Mouse (Mus musculus): ENCODE data around the gene Rfx5. TPM values are rescaled to one million over a fixed set of nuclear protein-coding genes. Genes with fewer than 3 reads are reported as not detected.

Rfx5 gene
- polyA plus RNA-seq, 1 experiment from 2014 or later = 7.4 TPM

GRCm38 (mm10) chr3:94974528-94975422, 20.9 kb downstream of the Rfx5 start, which contains the start of gene Pi4kb:
Gene Pi4kb (plus strand): TSS chr3:94974731.
- Histone ChIP-seq H3K9ac (peak within 1 kb of the TSS; percentile 96), H3K4me1 (replicated peaks; ENCODE audit: control insufficient read depth, insufficient read depth, low read length) (peaks cover 15% of the 10 kb centered on the region), H3K9me3 (ENCODE audit: control insufficient read depth, low read length) (no peaks in the 10 kb centered on the region), H3K27me3 (ENCODE audit: control insufficient read depth, insufficient read depth, low read length) (no peaks in the 10 kb centered on the region), H3K36me3 (replicated peaks; ENCODE audit: control insufficient read depth, insufficient read depth) (peaks cover 17% of the 10 kb centered on the region; the same call in 1 of the 2 replicates), H3K27ac (peak within 1 kb of the TSS; percentile 92), H3K4me2 (replicated peaks) (peak within 1 kb of the TSS; percentile 82), H3K4me3 (replicated peaks; ENCODE audit: low read length) (peak within 1 kb of the TSS; percentile 97)
- DNase-seq (ENCODE audit: low spot score) = peak; percentile 91
- under 1% methylated on average over 45 of the region's 57 CpGs for WGBS
- peak; percentile 93 for ATAC-seq (ENCODE audit: low FRiP score)

GRCm38 (mm10) chr3:94984312-94984711, 30.4 kb downstream of the Rfx5 start:
- H3K4me2 ChIP-seq (replicated peaks) = no peak overlapping the region
- H3K4me3 ChIP-seq (replicated peaks; ENCODE audit: low read length) = no peak overlapping the region
- 88% methylated on average over 11 of the region's 11 CpGs for WGBS
- 0 out of 2 replicates have a peak, but pooled peaks cover 7% of the 10 kb centered on the region for H3K4me1 ChIP-seq (replicated peaks; ENCODE audit: control insufficient read depth, insufficient read depth, low read length)
- H3K36me3 ChIP-seq (replicated peaks; ENCODE audit: control insufficient read depth, insufficient read depth) = peaks cover 70% of the 10 kb centered on the region
- no peak overlapping the region for H3K9ac ChIP-seq
- H3K27ac ChIP-seq = no peak overlapping the region
- DNase-seq (ENCODE audit: low spot score) (no peak), ATAC-seq (ENCODE audit: low FRiP score) (no peak)
- H3K27me3 ChIP-seq (ENCODE audit: control insufficient read depth, insufficient read depth, low read length) = no peaks in the 10 kb centered on the region
- H3K9me3 ChIP-seq (ENCODE audit: control insufficient read depth, low read length) = no peaks in the 10 kb centered on the region

- 95% methylated on average over 2 of the region's 2 CpGs for WGBS
- no peak overlapping the region for H3K27ac ChIP-seq
- no peak for DNase-seq (ENCODE audit: low spot score)
- H3K9me3 ChIP-seq (ENCODE audit: control insufficient read depth, low read length) = no peaks in the 10 kb centered on the region
- no peak overlapping the region for H3K4me3 ChIP-seq (replicated peaks; ENCODE audit: low read length)
- no peak overlapping the region for H3K9ac ChIP-seq
- no peak for ATAC-seq (ENCODE audit: low FRiP score)
- H3K36me3 ChIP-seq (replicated peaks; ENCODE audit: control insufficient read depth, insufficient read depth) = peaks cover 75% of the 10 kb centered on the region
- H3K27me3 ChIP-seq (ENCODE audit: control insufficient read depth, insufficient read depth, low read length) = no peaks in the 10 kb centered on the region
- H3K4me1 ChIP-seq (replicated peaks; ENCODE audit: control insufficient read depth, insufficient read depth, low read length) = 0 out of 2 replicates have a peak, but pooled peaks cover 8% of the 10 kb centered on the region
- H3K4me2 ChIP-seq (replicated peaks) = no peak overlapping the region
These were observed 31.6 kb downstream of the Rfx5 start for GRCm38 (mm10) chr3:94985513-94985912.

- Histone ChIP-seq H3K9me3 (ENCODE audit: control insufficient read depth, low read length) (no peaks in the 10 kb centered on the region), H3K9ac (no peak overlapping the region), H3K4me3 (replicated peaks; ENCODE audit: low read length) (no peak overlapping the region), H3K36me3 (replicated peaks; ENCODE audit: control insufficient read depth, insufficient read depth) (peaks cover 70% of the 10 kb centered on the region), H3K27ac (no peak overlapping the region), H3K27me3 (ENCODE audit: control insufficient read depth, insufficient read depth, low read length) (no peaks in the 10 kb centered on the region), H3K4me1 (replicated peaks; ENCODE audit: control insufficient read depth, insufficient read depth, low read length) (0 out of 2 replicates have a peak, but pooled peaks cover 8% of the 10 kb centered on the region), H3K4me2 (replicated peaks) (no peak overlapping the region)
- ATAC-seq (ENCODE audit: low FRiP score) (no peak), DNase-seq (ENCODE audit: low spot score) (no peak)
These were observed 33.7 kb downstream of the Rfx5 start for GRCm38 (mm10) chr3:94987578-94987977.

GRCm38 (mm10) chr3:94989159-94989761, 35.4 kb downstream of the Rfx5 start:
- DNase-seq (ENCODE audit: low spot score) (no peak), ATAC-seq (ENCODE audit: low FRiP score) (no peak)
- peaks cover 70% of the 10 kb centered on the region for H3K36me3 ChIP-seq (replicated peaks; ENCODE audit: control insufficient read depth, insufficient read depth)
- no peak overlapping the region for H3K4me2 ChIP-seq (replicated peaks)
- H3K9ac ChIP-seq = no peak overlapping the region
- H3K4me3 ChIP-seq (replicated peaks; ENCODE audit: low read length) = no peak overlapping the region
- no peaks in the 10 kb centered on the region for H3K27me3 ChIP-seq (ENCODE audit: control insufficient read depth, insufficient read depth, low read length)
- WGBS = 51% methylated on average over 9 of the region's 9 CpGs
- H3K4me1 ChIP-seq (replicated peaks; ENCODE audit: control insufficient read depth, insufficient read depth, low read length) = 0 out of 2 replicates have a peak, but pooled peaks cover 8% of the 10 kb centered on the region
- no peak overlapping the region for H3K27ac ChIP-seq
- no peaks in the 10 kb centered on the region for H3K9me3 ChIP-seq (ENCODE audit: control insufficient read depth, low read length)

- no peak overlapping the region for H3K27ac ChIP-seq
- ATAC-seq (ENCODE audit: low FRiP score) (no peak), DNase-seq (ENCODE audit: low spot score) (peak; percentile 90)
- WGBS = 29% methylated on average over 2 of the region's 2 CpGs
- no peak overlapping the region for H3K4me2 ChIP-seq (replicated peaks)
- no peaks in the 10 kb centered on the region for H3K27me3 ChIP-seq (ENCODE audit: control insufficient read depth, insufficient read depth, low read length)
- H3K4me1 ChIP-seq (replicated peaks; ENCODE audit: control insufficient read depth, insufficient read depth, low read length) = no peaks in the 10 kb centered on the region
- H3K4me3 ChIP-seq (replicated peaks; ENCODE audit: low read length) = no peak overlapping the region
- peaks cover 97% of the 10 kb centered on the region for H3K36me3 ChIP-seq (replicated peaks; ENCODE audit: control insufficient read depth, insufficient read depth)
- H3K9me3 ChIP-seq (ENCODE audit: control insufficient read depth, low read length) = no peaks in the 10 kb centered on the region
- no peak overlapping the region for H3K9ac ChIP-seq
These were observed 43.1 kb downstream of the Rfx5 start for GRCm38 (mm10) chr3:94996946-94997345.

GRCm38 (mm10) chr3:95002569-95002968, 48.7 kb downstream of the Rfx5 start:
- Histone ChIP-seq H3K27me3 (ENCODE audit: control insufficient read depth, insufficient read depth, low read length) (no peaks in the 10 kb centered on the region), H3K9ac (no peak overlapping the region), H3K27ac (peak overlapping the region; percentile 54), H3K4me2 (replicated peaks) (no peak overlapping the region), H3K4me1 (replicated peaks; ENCODE audit: control insufficient read depth, insufficient read depth, low read length) (no peaks in the 10 kb centered on the region), H3K9me3 (ENCODE audit: control insufficient read depth, low read length) (no peaks in the 10 kb centered on the region), H3K4me3 (replicated peaks; ENCODE audit: low read length) (no peak overlapping the region), H3K36me3 (replicated peaks; ENCODE audit: control insufficient read depth, insufficient read depth) (peaks cover 97% of the 10 kb centered on the region)
- WGBS = 58% methylated on average over 4 of the region's 4 CpGs
- ATAC-seq (ENCODE audit: low FRiP score) (peak; percentile 44; the same call in 1 of the 2 replicates), DNase-seq (ENCODE audit: low spot score) (no peak)

- ATAC-seq (ENCODE audit: low FRiP score) (no peak), DNase-seq (ENCODE audit: low spot score) (no peak)
- Histone ChIP-seq H3K27ac (no peak overlapping the region; the same call in 1 of the 2 replicates), H3K4me1 (replicated peaks; ENCODE audit: control insufficient read depth, insufficient read depth, low read length) (no peaks in the 10 kb centered on the region), H3K27me3 (ENCODE audit: control insufficient read depth, insufficient read depth, low read length) (no peaks in the 10 kb centered on the region), H3K9me3 (ENCODE audit: control insufficient read depth, low read length) (no peaks in the 10 kb centered on the region), H3K36me3 (replicated peaks; ENCODE audit: control insufficient read depth, insufficient read depth) (peaks cover 97% of the 10 kb centered on the region), H3K4me2 (replicated peaks) (no peak overlapping the region), H3K4me3 (replicated peaks; ENCODE audit: low read length) (no peak overlapping the region), H3K9ac (no peak overlapping the region)
These were observed 49.4 kb downstream of the Rfx5 start for GRCm38 (mm10) chr3:95003273-95003672.

- 83% methylated on average over 3 of the region's 3 CpGs for WGBS
- no peak for ATAC-seq (ENCODE audit: low FRiP score)
- peaks cover 97% of the 10 kb centered on the region for H3K36me3 ChIP-seq (replicated peaks; ENCODE audit: control insufficient read depth, insufficient read depth)
These were observed 51.8 kb downstream of the Rfx5 start for GRCm38 (mm10) chr3:95005651-95006050.

More at GRCm38 (mm10) chr3:95005651-95006050, 51.8 kb downstream of the Rfx5 start:
- Histone ChIP-seq H3K9me3 (ENCODE audit: control insufficient read depth, low read length) (no peaks in the 10 kb centered on the region), H3K9ac (no peak overlapping the region), H3K27ac (no peak overlapping the region), H3K4me3 (replicated peaks; ENCODE audit: low read length) (no peak overlapping the region), H3K4me2 (replicated peaks) (no peak overlapping the region), H3K27me3 (ENCODE audit: control insufficient read depth, insufficient read depth, low read length) (no peaks in the 10 kb centered on the region), H3K4me1 (replicated peaks; ENCODE audit: control insufficient read depth, insufficient read depth, low read length) (no peaks in the 10 kb centered on the region)
- DNase-seq (ENCODE audit: low spot score) = no peak
